Mouse (Mus musculus) granulocyte monocyte progenitor cell, adult 5-6 weeks (primary cell): ENCODE data around the gene Trarg1. TPM values are rescaled to one million over a fixed set of nuclear protein-coding genes. Genes with fewer than 3 reads are reported as not detected.

Experiments used
- total RNA-seq, 2 experiments: library from RNA; stranded (forward) in 1 of 2; stranded (reverse) in 1 of 2; fragments of 200-712, 200-1000 nt in 1 of 2; fragments of >200 nt in 1 of 2; fragmentation: Nextera tagmentation in 1 of 2; gene quantifications; 2 replicates each; pipeline ENCODE4 v1.2.3; 2014 to 2017

Gene Trarg1
- total RNA-seq, 2 experiments from 2014 or later = not detected

Other genes starting within 250 kb of the Trarg1 start
- 39.3 and 53.0 TPM in 2 replicates for gene Abr, start 57.5 kb upstream of the Trarg1 start, total RNA-seq (2014; fragmentation: Nextera tagmentation)
- gene Abr, start 57.5 kb upstream of the Trarg1 start, total RNA-seq (2017) = 48.2 and 54.3 TPM in 2 replicates
- gene Bhlha9, start 7.3 kb upstream of the Trarg1 start, total RNA-seq (2014; fragmentation: Nextera tagmentation) = not detected in 2 replicates
- gene Bhlha9, start 7.3 kb upstream of the Trarg1 start, total RNA-seq (2017) = not detected in 2 replicates
- gene Gosr1, start 83.8 kb downstream of the Trarg1 start, total RNA-seq (2014; fragmentation: Nextera tagmentation) = 14.7 and 14.9 TPM in 2 replicates
- gene Gosr1, start 83.8 kb downstream of the Trarg1 start, total RNA-seq (2017) = 47.4 and 93.8 TPM in 2 replicates
- 13.1 and 13.5 TPM in 2 replicates for gene Cpd, start 167.2 kb downstream of the Trarg1 start, total RNA-seq (2014; fragmentation: Nextera tagmentation)
- 21.1 and 22.2 TPM in 2 replicates for gene Cpd, start 167.2 kb downstream of the Trarg1 start, total RNA-seq (2017)
- gene Tmigd1, start 222.4 kb downstream of the Trarg1 start, total RNA-seq (2014; fragmentation: Nextera tagmentation) = not detected in 2 replicates
- gene Tmigd1, start 222.4 kb downstream of the Trarg1 start, total RNA-seq (2017) = not detected in 2 replicates
- 83.3 and 85.8 TPM in 2 replicates for gene Blmh, start 245.0 kb downstream of the Trarg1 start, total RNA-seq (2014; fragmentation: Nextera tagmentation)
- 226 and 238 TPM in 2 replicates for gene Blmh, start 245.0 kb downstream of the Trarg1 start, total RNA-seq (2017)